Mouse (Mus musculus) lung, postnatal 0 days (tissue): Measurements from ENCODE around the gene Rab11fip3. TPM values are rescaled to one million over a fixed set of nuclear protein-coding genes. Genes with fewer than 3 reads are reported as not detected.

Source experiments
- ATAC-seq: fragments of 200-750 bp; cut with Nextera tagmentation; 2 replicates; pipeline ENCODE4 v1.8.0; 2017; ENCODE audit warnings: moderate library complexity
- DNase-seq: peaks from one replicate; pipeline ENCODE4 v3.0.0-alpha.2; 2016; ENCODE audit warnings: low spot score
- H3K27ac ChIP-seq: fragments of 300-500 bp; sonication (generic); 2 replicates; pipeline ENCODE4 v1.5.1; 2014; ENCODE audit warnings: antibody characterized with exemption, mild to moderate bottlenecking, low read length, mixed read lengths
- H3K27me3 ChIP-seq: fragments of 300-500 bp; sonication (generic); replicated peaks from 2 replicates; pipeline ENCODE4 v1.6.1; 2014; ENCODE audit warnings: low read length, mixed read lengths; ENCODE audit not compliant: insufficient read depth
- H3K36me3 ChIP-seq: fragments of 300-500 bp; sonication (generic); 2 replicates; pipeline ENCODE4 v1.6.1; 2014; ENCODE audit warnings: low read length, mixed read lengths; ENCODE audit not compliant: insufficient read depth
- H3K4me1 ChIP-seq: fragments of 300-500 bp; sonication (generic); 2 replicates; pipeline ENCODE4 v1.6.1; 2014; ENCODE audit warnings: antibody characterized with exemption, low read depth, low read length, mixed read lengths; ENCODE audit not compliant: insufficient read depth
- H3K4me2 ChIP-seq: fragments of 300-500 bp; sonication (generic); replicated peaks from 2 replicates; pipeline ENCODE4 v1.6.1; 2014; ENCODE audit warnings: low read depth, mild to moderate bottlenecking, low read length, moderate library complexity, mixed read lengths
- H3K4me3 ChIP-seq: fragments of 300-500 bp; sonication (generic); 2 replicates; pipeline ENCODE4 v1.5.1; 2014; ENCODE audit warnings: low read depth, low read length
- H3K9ac ChIP-seq: fragments of 300-500 bp; sonication (generic); replicated peaks from 2 replicates; pipeline ENCODE4 v1.6.1; 2014; ENCODE audit warnings: low read depth, mild to moderate bottlenecking
- H3K9me3 ChIP-seq: fragments of 300-500 bp; sonication (generic); 2 replicates; pipeline ENCODE4 v1.6.1; 2016; ENCODE audit warnings: low read length, mixed read lengths
- CTCF ChIP-seq: IDR thresholded peaks from 2 replicates; pipeline ENCODE4 v1.5.1; 2016; ENCODE audit warnings: antibody characterized with exemption, mild to moderate bottlenecking
- EP300 ChIP-seq: IDR thresholded peaks from 2 replicates; pipeline ENCODE4 v1.6.1; 2016; ENCODE audit warnings: antibody characterized with exemption, mild to moderate bottlenecking, control low read depth
- WGBS: fragments of 180-500 bp; shearing (Covaris S2); extraction: QIAGEN DNeasy Blood & Tissue Kit; methylation state at CpG from one replicate; pipeline ENCODE4 v1.1.7; 2014; 5-methylcytosine and 5-hydroxymethylcytosine counted together
- polyA plus RNA-seq: library from polyadenylated mRNA; unstranded; fragments of >200 nt; fragmentation: Nextera tagmentation; extraction: Ambion mirVana; gene quantifications from 2 replicates; pipeline ENCODE4 v1.2.1, GENCODE M21; 2015

Gene Rab11fip3
- polyA plus RNA-seq, 1 experiment from 2014 or later: 7.2 TPM

DNA sequence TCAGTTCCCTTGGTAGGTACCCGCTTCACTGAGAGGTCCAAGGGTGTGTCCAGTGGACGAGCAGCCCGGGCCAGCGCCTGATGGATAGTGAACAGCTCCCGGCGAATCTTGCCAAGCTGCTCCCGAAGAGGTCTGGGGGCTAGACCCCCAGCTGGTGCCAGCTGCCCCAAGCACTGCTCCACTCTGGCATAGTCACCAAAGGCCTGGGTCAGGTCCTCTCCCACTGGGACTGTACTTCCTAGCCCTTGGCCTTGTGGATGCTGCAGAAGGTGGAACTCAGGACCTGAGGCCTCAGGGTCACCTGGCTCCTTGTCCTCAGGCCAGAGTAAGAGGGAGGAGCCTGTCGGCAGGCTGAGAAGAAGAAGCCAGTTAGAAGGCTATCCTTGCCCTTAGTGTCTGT lies 122.5 kb downstream of the Rab11fip3 start:
- WGBS: 71% methylated on average over 8 of the region's 8 CpGs
- no peaks in the 10 kb centered on the region for H3K9me3 ChIP-seq
- H3K27ac ChIP-seq: no peak overlapping the region
- no peaks in the 10 kb centered on the region for H3K36me3 ChIP-seq
- H3K9ac ChIP-seq: no peak overlapping the region
- no peak for TF ChIP-seq CTCF
- no peak for TF ChIP-seq EP300
- H3K4me3 ChIP-seq: no peak overlapping the region
- H3K4me1 ChIP-seq: peaks cover 2% of the 10 kb centered on the region; the same call in 1 of the 2 replicates
- no peak overlapping the region for H3K4me2 ChIP-seq
- ATAC-seq (no peak), DNase-seq (no peak)
- H3K27me3 ChIP-seq: peaks cover 4% of the 10 kb centered on the region; the same call in 1 of the 2 replicates

- Histone ChIP-seq H3K27ac (no peak overlapping the region), H3K9ac (no peak overlapping the region), H3K4me1 (peaks cover 1% of the 10 kb centered on the region; the same call in 1 of the 2 replicates), H3K4me2 (no peak overlapping the region), H3K36me3 (no peaks in the 10 kb centered on the region), H3K27me3 (0 out of 2 replicates have a peak, but pooled peaks cover 4% of the 10 kb centered on the region), H3K9me3 (no peaks in the 10 kb centered on the region), H3K4me3 (no peak overlapping the region)
- DNase-seq (no peak), ATAC-seq (no peak)
- 73% methylated on average over 7 of the region's 7 CpGs for WGBS
- TF ChIP-seq EP300 (no peak), CTCF (no peak)
Measured at GRCm38 (mm10) chr17:25946349-25946748, 123.0 kb downstream of the Rab11fip3 start.

GRCm38 (mm10) chr17:25945517-25946155 lies 123.7 kb downstream of the Rab11fip3 start:
- DNase-seq: no peak
- Histone ChIP-seq H3K27ac (no peak overlapping the region), H3K36me3 (no peaks in the 10 kb centered on the region), H3K27me3 (0 out of 2 replicates have a peak, but pooled peaks cover 2% of the 10 kb centered on the region), H3K9ac (no peak overlapping the region), H3K4me2 (no peak overlapping the region), H3K4me3 (no peak overlapping the region), H3K9me3 (no peaks in the 10 kb centered on the region), H3K4me1 (peaks cover 6% of the 10 kb centered on the region; the same call in 1 of the 2 replicates)
- WGBS: 73% methylated on average over 9 of the region's 9 CpGs
- no peak for TF ChIP-seq CTCF
- no peak for TF ChIP-seq EP300
- ATAC-seq: no peak

DNA sequence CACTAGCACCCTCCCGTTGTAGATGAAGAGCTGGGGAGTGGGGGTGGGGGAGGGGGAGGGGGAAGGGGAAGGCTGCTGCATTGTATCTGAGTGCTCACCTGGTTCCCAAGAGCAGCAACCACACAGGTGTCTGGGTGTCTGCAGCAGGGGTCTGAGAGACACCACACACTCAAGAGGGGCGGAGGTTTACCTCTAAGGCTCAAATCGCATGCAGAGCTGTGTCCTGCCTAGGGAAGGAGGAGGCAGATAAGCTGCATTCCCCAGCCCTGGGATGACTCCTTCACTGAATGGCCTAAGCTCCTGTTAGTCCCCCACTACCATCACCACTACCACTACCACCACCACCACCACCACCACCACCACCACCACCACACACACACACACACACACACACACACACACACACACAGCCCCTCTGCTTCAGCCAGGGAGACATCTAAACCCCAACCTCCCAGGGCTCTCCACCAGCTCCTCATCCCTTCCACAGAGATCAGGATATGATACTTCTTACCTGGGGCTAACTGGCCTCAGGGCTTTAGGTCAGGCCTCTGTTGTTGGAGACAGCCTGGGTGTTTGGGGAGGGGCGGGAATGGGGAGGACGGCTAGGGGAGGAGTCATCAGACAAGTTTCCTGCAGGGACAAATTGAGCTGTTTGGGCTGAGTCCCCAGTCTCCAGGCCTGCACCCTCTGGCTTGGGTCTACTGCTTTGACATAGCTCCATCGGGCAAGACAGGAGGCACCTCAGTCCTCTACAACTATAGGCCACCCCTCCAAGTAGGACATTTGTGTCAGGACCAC lies 124.8 kb downstream of the Rab11fip3 start, which contains the start of the genes Pigq and Nhlrc4:
Gene Pigq, minus strand, starts transcription at position 571 of the 798 bp plus-strand sequence.
Gene Nhlrc4, minus strand, starts transcription at position 596 of the 798 bp plus-strand sequence.
- WGBS: 35% methylated on average over 5 of the region's 6 CpGs

GRCm38 (mm10) chr17:25943769-25944168 lies 125.6 kb downstream of the Rab11fip3 start:
- WGBS: 64% methylated on average over 9 of the region's 9 CpGs
- no peaks in the 10 kb centered on the region for H3K9me3 ChIP-seq

More for the DNA sequence above, 124.8 kb downstream of the Rab11fip3 start, which contains the start of the genes Pigq and Nhlrc4:
- Histone ChIP-seq H3K27ac (no peak within 1 kb of the TSS), H3K27me3 (no peaks in the 10 kb centered on the region), H3K4me2 (no peak within 1 kb of the TSS), H3K9me3 (no peaks in the 10 kb centered on the region), H3K4me3 (no peak within 1 kb of the TSS), H3K4me1 (peaks cover 8% of the 10 kb centered on the region; the same call in 1 of the 2 replicates), H3K9ac (no peak within 1 kb of the TSS), H3K36me3 (no peaks in the 10 kb centered on the region)
- ATAC-seq (no peak), DNase-seq (no peak)
- TF ChIP-seq CTCF (no peak), EP300 (no peak)

GRCm38 (mm10) chr17:25943221-25943620 lies 126.1 kb downstream of the Rab11fip3 start:
- WGBS: 92% methylated on average over 3 of the region's 3 CpGs

More at GRCm38 (mm10) chr17:25943769-25944168, 125.6 kb downstream of the Rab11fip3 start:
- Histone ChIP-seq H3K4me1 (peaks cover 8% of the 10 kb centered on the region; the same call in 1 of the 2 replicates), H3K4me2 (no peak overlapping the region), H3K9ac (no peak overlapping the region), H3K27me3 (no peaks in the 10 kb centered on the region), H3K4me3 (no peak overlapping the region), H3K27ac (no peak overlapping the region), H3K36me3 (no peaks in the 10 kb centered on the region)
- TF ChIP-seq CTCF: no peak
- TF ChIP-seq EP300: no peak
- ATAC-seq (no peak), DNase-seq (no peak)

More at GRCm38 (mm10) chr17:25943221-25943620, 126.1 kb downstream of the Rab11fip3 start:
- H3K27ac ChIP-seq: no peak overlapping the region
- H3K36me3 ChIP-seq: no peaks in the 10 kb centered on the region
- DNase-seq (no peak), ATAC-seq (no peak)
- peaks cover 8% of the 10 kb centered on the region; the same call in 1 of the 2 replicates for H3K4me1 ChIP-seq
- H3K4me2 ChIP-seq: no peak overlapping the region
- no peaks in the 10 kb centered on the region for H3K9me3 ChIP-seq
- no peak overlapping the region for H3K4me3 ChIP-seq
- no peak overlapping the region for H3K9ac ChIP-seq
- H3K27me3 ChIP-seq: no peaks in the 10 kb centered on the region
- TF ChIP-seq EP300: no peak
- no peak for TF ChIP-seq CTCF
